Mouse (Mus musculus) kidney, adult 2 months (tissue): ENCODE data around the gene Upk3b. TPM values are rescaled to one million over a fixed set of nuclear protein-coding genes. Genes with fewer than 3 reads are reported as not detected.

ENCODE experiments used
- DNase-seq: peaks from one replicate; pipeline ENCODE4 v3.0.0; 2021
- H3K27ac ChIP-seq: fragments of 200-500 bp; 2 replicates; pipeline ENCODE4 v1.5.1; 2012; ENCODE audit warnings: low read depth, low read length, control low read depth, inconsistent platforms; ENCODE audit not compliant: insufficient read depth
- H3K27me3 ChIP-seq: fragments of 200-500 bp; replicated peaks from 2 replicates; pipeline ENCODE4 v1.6.1; 2012; ENCODE audit warnings: mild to moderate bottlenecking, moderate library complexity, low read length, inconsistent platforms; ENCODE audit not compliant: control insufficient read depth, insufficient read depth
- H3K36me3 ChIP-seq: fragments of 200-500 bp; 2 replicates; pipeline ENCODE4 v1.6.1; 2012; ENCODE audit warnings: mild to moderate bottlenecking, moderate library complexity, low read length, inconsistent platforms; ENCODE audit not compliant: control insufficient read depth, insufficient read depth
- H3K4me1 ChIP-seq: fragments of 200-500 bp; 2 replicates; pipeline ENCODE4 v1.6.1; 2011; ENCODE audit warnings: low read length; ENCODE audit not compliant: control insufficient read depth, insufficient read depth
- H3K4me3 ChIP-seq: fragments of 200-500 bp; 2 replicates; pipeline ENCODE4 v1.5.1; 2011; ENCODE audit warnings: mild to moderate bottlenecking, low read depth, low read length, control low read depth; ENCODE audit not compliant: insufficient read depth
- CTCF ChIP-seq: fragments of 200-500 bp; conservative IDR thresholded peaks from 2 replicates; pipeline ENCODE4 v1.5.1; 2011; ENCODE audit warnings: low read depth, mild to moderate bottlenecking, control low read depth, low read length, moderate library complexity, mixed read lengths; ENCODE audit not compliant: insufficient read depth, insufficient read length
- POLR2A ChIP-seq: fragments of 200-500 bp; IDR thresholded peaks from one replicate; pipeline ENCODE4 v1.6.1; 2011; ENCODE audit warnings: low read depth, low read length, control low read depth
- WGBS: fragments of 180-500 bp; shearing (Covaris S2); methylation state at CpG from one replicate; pipeline ENCODE4 v1.1.7; 2018; 5-methylcytosine and 5-hydroxymethylcytosine counted together
- polyA plus RNA-seq: library from polyadenylated mRNA; depleted of rRNA; stranded (reverse); fragments of >200 nt; gene quantifications from 2 replicates; pipeline ENCODE4 v1.2.3, GENCODE M21; 2012

Gene Upk3b
- polyA plus RNA-seq, 1 experiment = 7.7 TPM

- Histone ChIP-seq H3K27ac (no peak overlapping the region), H3K36me3 (no peaks in the 10 kb centered on the region), H3K27me3 (no peaks in the 10 kb centered on the region), H3K4me1 (no peaks in the 10 kb centered on the region), H3K4me3 (no peak overlapping the region)
- TF ChIP-seq CTCF = no peak
- no peak for TF ChIP-seq POLR2A
- 61% methylated on average over 4 of the region's 4 CpGs for WGBS
- DNase-seq = no peak
These were observed 3.4 kb upstream of the Upk3b start for GRCm38 (mm10) chr5:136034868-136035267.

DNA sequence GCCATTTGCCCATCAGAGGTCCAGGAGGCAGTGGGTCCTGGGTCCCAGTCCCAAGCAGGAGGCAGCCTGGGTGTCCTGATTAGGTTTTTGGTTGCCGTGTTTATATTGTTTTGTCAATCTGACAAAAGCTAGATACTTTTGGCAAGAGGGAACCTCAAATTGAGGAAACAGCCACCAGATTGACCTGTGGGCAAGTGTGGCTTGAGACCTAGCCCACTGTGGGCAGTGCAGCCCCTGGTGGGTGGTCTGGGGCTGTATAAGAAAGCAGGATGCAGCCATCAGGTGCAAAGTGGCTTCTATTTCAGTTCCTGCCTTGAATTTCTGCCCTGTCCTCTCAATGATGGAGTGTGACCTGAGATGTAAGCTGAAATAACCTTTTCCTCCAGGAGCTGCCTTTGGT, 3.0 kb upstream of the Upk3b start:
- 83% methylated on average over 1 of the region's 1 CpGs for WGBS
- Histone ChIP-seq H3K27me3 (no peaks in the 10 kb centered on the region), H3K4me1 (no peaks in the 10 kb centered on the region), H3K4me3 (no peak overlapping the region), H3K27ac (no peak overlapping the region), H3K36me3 (no peaks in the 10 kb centered on the region)
- TF ChIP-seq POLR2A (no peak), CTCF (no peak)
- no peak for DNase-seq

DNA sequence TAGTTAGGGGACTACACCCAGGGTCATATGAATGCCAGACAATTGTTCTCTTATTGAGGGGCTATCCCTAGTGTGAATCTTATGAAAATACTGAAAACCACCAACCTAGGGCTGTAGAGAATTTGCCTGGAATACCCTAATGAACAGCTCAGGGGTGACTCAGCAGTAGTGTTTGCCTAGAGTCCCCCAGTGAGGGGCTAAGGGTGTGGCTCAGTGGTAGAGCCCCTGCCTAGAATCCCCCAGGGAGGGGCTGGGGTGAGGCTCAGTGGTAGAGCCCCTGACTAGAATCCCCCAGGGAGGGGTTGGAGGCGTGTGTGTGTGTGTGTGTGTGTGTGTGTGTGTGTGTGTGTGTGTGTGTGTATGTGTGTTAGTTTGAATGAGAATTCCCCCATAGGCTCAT, 1.6 kb upstream of the Upk3b start:
- Histone ChIP-seq H3K27me3 (no peaks in the 10 kb centered on the region), H3K36me3 (no peaks in the 10 kb centered on the region), H3K4me3 (no peak overlapping the region), H3K4me1 (no peaks in the 10 kb centered on the region), H3K27ac (no peak overlapping the region)
- TF ChIP-seq POLR2A (no peak), CTCF (no peak)
- WGBS = 100% methylated on average over 1 of the region's 1 CpGs
- no peak for DNase-seq

DNA sequence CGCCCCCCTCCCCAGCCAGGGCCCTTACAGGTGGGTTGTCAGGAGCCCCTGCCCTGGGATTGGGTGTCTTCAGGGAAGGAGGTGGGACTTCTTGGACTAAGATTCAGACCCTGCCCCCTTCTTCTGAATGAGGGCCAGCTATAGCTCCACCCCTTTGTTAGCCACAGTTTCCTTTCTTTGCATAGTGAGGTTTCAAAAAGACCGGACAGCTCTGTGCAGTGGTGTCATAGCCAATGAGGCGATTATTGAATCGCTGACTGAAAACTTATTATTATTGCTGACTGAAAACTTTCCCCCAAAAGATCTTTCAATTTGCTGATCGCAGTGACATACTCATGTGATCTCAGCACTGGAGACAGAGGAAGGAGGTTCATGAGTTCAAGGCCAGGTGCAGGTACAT, 1.9 kb downstream of the Upk3b start:
- no peak overlapping the region for H3K4me3 ChIP-seq
- H3K4me1 ChIP-seq = no peaks in the 10 kb centered on the region
- H3K27ac ChIP-seq = no peak overlapping the region
- WGBS = 50% methylated on average over 5 of the region's 5 CpGs
- H3K27me3 ChIP-seq = no peaks in the 10 kb centered on the region
- TF ChIP-seq CTCF (no peak), POLR2A (no peak)
- DNase-seq = no peak
- no peaks in the 10 kb centered on the region for H3K36me3 ChIP-seq

DNA sequence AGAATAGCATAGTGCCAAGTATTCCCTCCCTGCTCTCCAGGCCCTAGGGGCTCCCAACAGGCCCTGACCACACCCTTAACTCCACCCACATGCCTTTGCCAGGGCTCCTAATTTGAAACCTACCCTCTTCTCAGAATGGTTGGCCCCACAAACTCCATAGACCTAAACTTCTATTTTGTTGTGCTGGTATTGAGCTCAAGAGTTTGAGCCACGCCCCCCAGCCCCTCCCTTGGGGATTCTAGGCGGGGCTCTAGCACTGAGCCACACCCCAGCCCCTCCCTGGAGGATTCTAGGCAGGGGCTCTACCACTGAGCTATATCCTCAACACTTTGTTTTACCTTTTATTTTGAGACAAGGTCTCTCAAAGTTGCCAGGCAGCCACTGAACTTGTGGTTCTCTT, 3.0 kb downstream of the Upk3b start:
- Histone ChIP-seq H3K36me3 (no peaks in the 10 kb centered on the region), H3K27ac (no peak overlapping the region), H3K4me3 (no peak overlapping the region), H3K27me3 (no peaks in the 10 kb centered on the region), H3K4me1 (no peaks in the 10 kb centered on the region)
- TF ChIP-seq POLR2A = no peak
- 45% methylated on average over 2 of the region's 2 CpGs for WGBS
- DNase-seq = no peak

DNA sequence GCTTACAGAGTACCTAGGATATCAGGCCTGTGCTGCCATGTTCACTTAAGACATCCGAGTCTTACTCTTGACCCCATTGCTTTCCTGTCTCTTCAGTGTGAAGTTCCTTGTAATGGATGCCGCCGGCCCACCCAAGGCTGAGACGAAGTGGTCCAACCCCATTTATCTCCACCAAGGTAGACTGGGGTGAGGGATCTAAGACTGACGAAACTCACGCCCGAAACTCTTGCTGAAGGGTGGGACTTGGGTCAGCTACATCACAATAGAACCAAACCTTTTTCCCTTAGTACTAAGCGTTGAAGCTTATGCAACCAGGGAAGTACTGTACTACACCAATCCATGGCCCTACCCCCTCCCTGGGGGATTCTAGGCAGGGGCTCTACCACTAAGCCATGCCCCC, 3.4 kb downstream of the Upk3b start:
- Histone ChIP-seq H3K27ac (no peak overlapping the region), H3K4me1 (no peaks in the 10 kb centered on the region), H3K27me3 (no peaks in the 10 kb centered on the region), H3K4me3 (no peak overlapping the region), H3K36me3 (no peaks in the 10 kb centered on the region)
- TF ChIP-seq CTCF (no peak), POLR2A (no peak)
- WGBS = 97% methylated on average over 8 of the region's 8 CpGs
- no peak for DNase-seq

DNA sequence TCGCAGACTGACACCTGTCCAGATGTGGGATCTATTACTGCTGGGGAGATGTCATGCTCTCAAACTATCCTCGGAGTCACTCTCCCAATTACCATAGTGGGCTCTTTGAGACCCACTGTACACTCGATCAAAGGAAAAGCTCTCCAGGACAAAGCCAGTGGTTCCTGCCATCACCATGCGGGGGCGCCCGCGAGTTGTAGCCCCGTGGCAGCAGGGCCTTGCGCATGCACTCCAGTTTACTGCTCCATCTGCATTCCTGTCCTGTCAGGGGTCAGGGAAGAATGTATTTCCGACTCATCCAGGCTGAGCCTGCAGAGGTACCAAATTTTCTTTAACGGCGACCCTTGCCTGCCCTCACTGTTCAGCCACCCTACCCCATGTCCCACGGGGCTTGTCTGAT, 6.6 kb downstream of the Upk3b start:
- DNase-seq = no peak
- WGBS = 69% methylated on average over 13 of the region's 13 CpGs
- Histone ChIP-seq H3K4me3 (no peak overlapping the region), H3K27me3 (no peaks in the 10 kb centered on the region), H3K36me3 (no peaks in the 10 kb centered on the region), H3K4me1 (no peaks in the 10 kb centered on the region), H3K27ac (no peak overlapping the region)
- TF ChIP-seq CTCF (peak; percentile 33), POLR2A (no peak)

GRCm38 (mm10) chr5:136045408-136045807, 7.1 kb downstream of the Upk3b start:
- DNase-seq = peak; percentile 41
- no peak overlapping the region for H3K4me3 ChIP-seq
- TF ChIP-seq POLR2A = no peak
- TF ChIP-seq CTCF = peak; percentile 41; the same call in 1 of the 2 replicates
- 34% methylated on average over 9 of the region's 9 CpGs for WGBS
- no peaks in the 10 kb centered on the region for H3K4me1 ChIP-seq
- no peaks in the 10 kb centered on the region for H3K27me3 ChIP-seq
- no peaks in the 10 kb centered on the region for H3K36me3 ChIP-seq
- no peak overlapping the region for H3K27ac ChIP-seq
